9 mouse cellular contexts compared by ENCODE assay signal in genomic region chr17:3206527-3207398, GRCm38 (mm10).
DNase-seq lines count a peak whose midpoint lies in the region; ATAC-seq and TF ChIP-seq lines count a peak whose summit lies in the region.
"Had no signal": no experiment of that assay in that cellular context is flagged by ENCODE, and none has a peak within 500 bp of the region (broad histone marks: within the 10 kb centered on the region; RNA-seq: fewer than 3 reads in every experiment).

No protein-coding gene starts in this region.

- H3K4me3 ChIP-seq in neural tube, embryonic 15.5 days (replicated peaks) = no peak overlapping the region
- no peak overlapping the region for H3K4me3 ChIP-seq in stomach, postnatal 0 days (ENCODE audit: low read depth, low read length)
- H3K4me3 ChIP-seq in hindbrain, embryonic 13.5 days = no peak overlapping the region
- H3K4me3 ChIP-seq: neural tube, embryonic 12.5 days had no signal

- no peak for DNase-seq in neural tube, embryonic 10.5 days (ENCODE audit: extremely low spot score, low spot score)
- peak; percentile 27 for DNase-seq in kidney, postnatal 14 days
- no peak for DNase-seq in stomach, postnatal 0 days (ENCODE audit: low spot score)
- DNase-seq in thymus, postnatal 0 days (ENCODE audit: low spot score) = no peak
- DNase-seq: thymus, adult 2 months had no signal

- H3K9me3 ChIP-seq in neural tube, embryonic 15.5 days (replicated peaks) = no peaks in the 10 kb centered on the region
- H3K9me3 ChIP-seq in stomach, postnatal 0 days (ENCODE audit: control insufficient read depth, low read length) = no peaks in the 10 kb centered on the region
- no peaks in the 10 kb centered on the region for H3K9me3 ChIP-seq in hindbrain, embryonic 13.5 days
- H3K9me3 ChIP-seq: neural tube, embryonic 12.5 days had no signal

- H3K36me3 ChIP-seq in neural tube, embryonic 15.5 days = peaks cover 3% of the 10 kb centered on the region; the same call in 1 of the 2 replicates
- H3K36me3 ChIP-seq in stomach, postnatal 0 days (ENCODE audit: control insufficient read depth, insufficient read depth, low read length) = no peaks in the 10 kb centered on the region
- peaks cover 10% of the 10 kb centered on the region for H3K36me3 ChIP-seq in hindbrain, embryonic 13.5 days
- H3K36me3 ChIP-seq: neural tube, embryonic 12.5 days had no signal

- no peaks in the 10 kb centered on the region for H3K27me3 ChIP-seq in neural tube, embryonic 15.5 days (replicated peaks)
- no peaks in the 10 kb centered on the region for H3K27me3 ChIP-seq in stomach, postnatal 0 days (ENCODE audit: control insufficient read depth, insufficient read depth, low read length)
- H3K27me3 ChIP-seq in hindbrain, embryonic 13.5 days = no peaks in the 10 kb centered on the region
- H3K27me3 ChIP-seq: neural tube, embryonic 12.5 days had no signal

- no peak for ATAC-seq in neural tube, embryonic 15.5 days (ENCODE audit: low FRiP score)
- peak; percentile 24 for ATAC-seq in granulocyte monocyte progenitor cell, adult 5-6 weeks (replicated peaks; ENCODE audit: poor library complexity, severe bottlenecking)
- ATAC-seq in stomach, postnatal 0 days (ENCODE audit: low FRiP score, low TSS enrichment) = peak; percentile 40; the same call in 1 of the 2 replicates
- ATAC-seq in hindbrain, embryonic 13.5 days (ENCODE audit: low FRiP score) = no peak

- no peak overlapping the region for H3K9ac ChIP-seq in neural tube, embryonic 15.5 days (replicated peaks)
- no peak overlapping the region for H3K9ac ChIP-seq in stomach, postnatal 0 days (ENCODE audit: low read length)
- no peak overlapping the region for H3K9ac ChIP-seq in hindbrain, embryonic 13.5 days
- H3K9ac ChIP-seq: neural tube, embryonic 12.5 days had no signal

- peak overlapping the region; percentile 37; the same call in 1 of the 2 replicates for H3K27ac ChIP-seq in neural tube, embryonic 15.5 days (replicated peaks)
- peak overlapping the region; percentile 30; the same call in 1 of the 2 replicates for H3K27ac ChIP-seq in stomach, postnatal 0 days (replicated peaks)
- no peak overlapping the region for H3K27ac ChIP-seq in hindbrain, embryonic 13.5 days
- H3K27ac ChIP-seq: neural tube, embryonic 12.5 days had no signal

- peaks cover 16% of the 10 kb centered on the region for H3K4me1 ChIP-seq in neural tube, embryonic 15.5 days
- no peaks in the 10 kb centered on the region for H3K4me1 ChIP-seq in stomach, postnatal 0 days (replicated peaks; ENCODE audit: control insufficient read depth, insufficient read depth)
- peaks cover 4% of the 10 kb centered on the region; the same call in 1 of the 2 replicates for H3K4me1 ChIP-seq in hindbrain, embryonic 13.5 days (replicated peaks)
- H3K4me1 ChIP-seq: neural tube, embryonic 12.5 days had no signal

- WGBS in neural tube, embryonic 15.5 days = 62% methylated on average over 2 of the region's 2 CpGs
- WGBS in stomach, postnatal 0 days = 54% methylated on average over 2 of the region's 2 CpGs
- 75% methylated on average over 2 of the region's 2 CpGs for WGBS in hindbrain, embryonic 13.5 days

- no peak overlapping the region for H3K4me2 ChIP-seq in neural tube, embryonic 15.5 days
- H3K4me2 ChIP-seq in stomach, postnatal 0 days (replicated peaks; ENCODE audit: low read depth) = no peak overlapping the region
- H3K4me2 ChIP-seq in hindbrain, embryonic 13.5 days = no peak overlapping the region
- H3K4me2 ChIP-seq: neural tube, embryonic 12.5 days had no signal

- TF ChIP-seq EP300 in stomach, postnatal 0 days (optimal IDR thresholded peaks at IDR 0.05) = no peak

- no peak for TF ChIP-seq CTCF in stomach, postnatal 0 days (IDR thresholded peaks at IDR 0.05; ENCODE audit: low read depth)

Comparison
In these comparisons a context has a peak if more than half of its experiments do, and no peak if none do; other contexts are left out.
1. ATAC-seq: peak in granulocyte monocyte progenitor cell, adult 5-6 weeks (single experiment) and stomach, postnatal 0 days (single experiment); none in neural tube, embryonic 15.5 days (single experiment) and hindbrain, embryonic 13.5 days (single experiment).